Mouse (Mus musculus) C2C12 (cell line): ENCODE results near the gene Bola1.

Experiments used
- CEBPB ChIP-seq: IDR thresholded peaks from one replicate; pipeline ENCODE4 v1.6.1; 2011; ENCODE audit warnings: low read depth, mild to moderate bottlenecking, control low read depth, moderate library complexity
- CTCF ChIP-seq: IDR thresholded peaks from one replicate; pipeline ENCODE4 v1.5.1; 2011; ENCODE audit not compliant: control insufficient read depth, insufficient read depth, insufficient read length
- FOSL1 ChIP-seq: IDR thresholded peaks from one replicate; pipeline ENCODE4 v1.8.0; 2011; ENCODE audit warnings: mild to moderate bottlenecking, low read length; ENCODE audit not compliant: poor library complexity, insufficient read depth, severe bottlenecking
- MAX ChIP-seq: IDR thresholded peaks from one replicate; pipeline ENCODE4 v1.6.1; 2011; ENCODE audit warnings: mild to moderate bottlenecking, control low read depth
- MYOD1 ChIP-seq: IDR thresholded peaks from one replicate; pipeline ENCODE4 v1.6.1; 2011; ENCODE audit warnings: low read depth; ENCODE audit not compliant: control insufficient read depth, insufficient read length
- MYOG ChIP-seq: IDR thresholded peaks from one replicate; pipeline ENCODE4 v1.6.1; 2011; ENCODE audit not compliant: control insufficient read depth, insufficient read length; ENCODE audit errors: extremely low read depth
- USF1 ChIP-seq: IDR thresholded peaks from one replicate; pipeline ENCODE4 v1.6.1; 2011; ENCODE audit warnings: low read depth, mild to moderate bottlenecking, control low read depth, moderate library complexity

GRCm38 (mm10) chr3:96147950-96148349, 71.6 kb downstream of the Bola1 start:
- TF ChIP-seq MAX: no peak
- no peak for TF ChIP-seq CTCF
- TF ChIP-seq CEBPB: no peak
- no peak for TF ChIP-seq MYOG
- TF ChIP-seq MYOD1: no peak
- no peak for TF ChIP-seq USF1
- no peak for TF ChIP-seq FOSL1
